Mouse (Mus musculus): ENCODE results near the gene Ldb2.

Ldb2 gene

DNA sequence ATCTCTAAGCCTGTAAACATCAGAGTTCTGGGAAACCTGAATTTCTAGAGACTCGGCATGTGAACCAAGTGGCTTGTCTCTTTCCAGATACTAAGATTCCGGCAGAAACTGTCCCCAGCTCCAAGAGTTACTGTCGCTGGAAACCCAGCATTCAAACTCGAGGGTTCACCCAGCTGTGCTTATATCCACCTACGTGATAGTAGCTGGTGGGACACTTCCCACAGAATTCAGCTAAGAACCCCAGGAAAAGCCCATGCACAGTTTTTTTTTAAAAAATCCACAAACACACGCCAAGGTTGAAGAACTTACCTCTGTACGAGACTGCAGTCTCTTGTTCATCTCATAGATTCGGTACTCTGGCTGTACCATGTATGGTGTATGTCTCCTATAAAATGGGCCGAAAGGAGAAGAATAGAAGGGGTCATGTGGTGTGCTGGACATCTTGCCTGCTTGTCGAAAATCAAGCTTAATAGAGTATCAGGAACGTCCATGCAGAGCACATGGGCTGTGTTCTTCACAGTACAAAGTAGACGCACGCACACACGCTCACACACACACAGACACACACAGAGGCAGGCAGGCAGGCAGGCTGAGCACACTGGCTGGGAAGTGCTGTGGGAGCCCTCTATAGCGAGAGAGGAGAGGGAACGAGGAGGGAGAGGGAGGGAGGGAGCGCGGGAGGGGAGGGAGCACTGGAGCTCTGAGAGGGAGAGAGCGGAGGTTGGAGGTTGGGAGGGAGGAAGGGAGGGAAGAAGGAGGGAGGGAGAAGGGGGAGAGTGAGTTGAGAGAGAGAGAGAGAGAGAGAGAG lies at the start of gene Ldb2:
TSS of gene Ldb2 (minus strand) at position 628 of the 808 bp plus-strand sequence.
- TF ChIP-seq GATA4 (IDR thresholded peaks at IDR 0.05; ENCODE audit: insufficient replicate concordance, low read length): no peak

DNA sequence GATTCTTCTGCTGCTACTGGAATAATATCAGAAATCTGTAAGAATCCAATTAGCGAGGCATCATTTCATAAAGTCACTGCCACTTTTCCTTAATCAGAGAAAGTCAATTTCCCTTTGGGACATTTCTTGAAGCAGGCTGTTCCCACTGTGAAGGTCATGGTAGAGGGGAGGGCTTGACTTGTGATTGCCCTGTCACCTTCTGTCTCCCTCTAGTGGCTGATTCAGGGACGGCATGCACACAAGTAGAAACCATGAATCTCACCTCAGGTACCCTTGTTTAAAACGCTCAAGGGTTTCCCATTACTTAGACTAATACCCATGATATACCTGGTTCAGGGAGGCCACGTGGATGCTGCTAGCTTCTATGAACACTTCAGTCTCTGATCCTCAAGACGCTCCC lies 31.8 kb upstream of the Ldb2 start:
- no peak for TF ChIP-seq GATA4 (IDR thresholded peaks at IDR 0.05; ENCODE audit: insufficient replicate concordance, low read length)

DNA sequence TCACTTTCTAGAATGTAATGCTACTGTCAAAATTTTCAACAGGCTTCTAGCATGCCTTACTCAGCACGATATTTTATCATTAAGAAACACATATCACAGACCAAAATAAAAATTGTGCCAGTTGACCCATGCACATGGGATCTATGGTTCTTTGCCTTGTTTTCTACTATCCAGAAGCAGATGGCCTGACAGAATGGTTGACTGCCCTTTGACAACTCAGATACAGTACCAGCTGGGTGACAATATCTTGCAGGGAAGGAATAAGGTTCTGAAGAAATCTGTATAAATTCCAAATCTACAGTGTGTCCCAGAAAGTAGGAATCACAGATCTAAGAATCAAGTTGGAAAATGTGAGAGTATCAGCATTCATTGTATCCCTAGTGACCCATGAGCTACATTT lies 16.0 kb upstream of the Ldb2 start:
- TF ChIP-seq GATA4 (IDR thresholded peaks at IDR 0.05; ENCODE audit: insufficient replicate concordance, low read length): no peak

DNA sequence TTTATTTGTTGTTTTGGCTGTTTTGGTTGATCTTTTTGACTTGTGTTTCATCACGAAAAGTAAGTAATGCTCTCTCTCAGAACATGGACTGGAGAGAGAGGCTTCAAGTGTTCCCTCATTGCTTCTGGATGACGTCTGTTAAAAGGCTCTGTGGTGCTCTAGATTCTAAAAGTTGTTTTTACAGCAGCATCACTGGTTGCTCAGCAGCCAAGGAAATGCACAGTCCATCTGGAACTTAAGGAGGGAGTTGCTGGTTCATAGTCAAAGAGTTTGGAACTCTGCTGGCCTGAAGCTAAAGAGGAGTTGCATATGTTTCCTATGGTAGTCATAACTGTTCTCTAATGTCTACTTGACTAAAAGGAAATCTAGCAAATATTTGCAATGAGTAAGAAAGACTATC lies 6.5 kb upstream of the Ldb2 start:
- TF ChIP-seq GATA4 (IDR thresholded peaks at IDR 0.05; ENCODE audit: insufficient replicate concordance, low read length): no peak

DNA sequence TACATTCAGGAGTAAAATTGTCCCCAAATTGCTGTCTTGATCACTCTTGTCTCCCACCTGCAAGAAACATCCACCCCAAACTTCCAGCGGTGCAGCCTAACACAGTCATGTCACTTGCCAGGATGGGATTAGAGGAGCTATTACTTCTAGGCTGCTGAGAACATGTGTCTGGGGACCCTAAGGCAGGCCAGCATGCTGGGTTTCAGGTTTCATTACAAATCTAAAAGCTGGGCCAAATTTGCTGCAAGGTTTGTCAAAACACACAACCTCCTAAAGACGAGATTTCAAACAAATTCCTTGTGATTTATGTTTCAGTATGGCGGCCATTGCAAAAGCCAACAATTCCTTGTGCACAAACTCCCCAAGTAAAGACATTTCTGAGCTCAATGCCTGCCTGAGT lies 1.6 kb upstream of the Ldb2 start:
- TF ChIP-seq GATA4 (IDR thresholded peaks at IDR 0.05; ENCODE audit: insufficient replicate concordance, low read length): no peak

DNA sequence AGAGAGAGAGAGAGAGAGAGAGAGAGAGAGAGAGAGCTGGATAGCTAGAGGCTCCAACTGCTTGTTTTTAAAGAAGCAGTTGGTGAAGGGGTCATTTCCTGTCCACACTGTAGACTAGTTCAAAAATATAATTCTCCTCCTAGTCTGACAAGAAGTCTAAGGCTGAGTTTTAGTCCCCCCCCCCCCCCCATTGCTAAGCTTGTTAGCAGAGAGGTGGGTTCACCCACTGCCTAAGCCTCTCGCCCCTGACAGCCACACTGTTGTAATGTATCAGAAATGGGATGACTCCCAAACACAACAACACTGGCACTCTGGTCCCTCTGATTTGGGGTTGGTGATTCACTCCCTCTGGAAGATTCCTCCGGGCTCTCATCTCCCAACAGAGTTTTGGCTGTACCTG lies 381 bp upstream of the Ldb2 start:
- no peak for TF ChIP-seq GATA4 (IDR thresholded peaks at IDR 0.05; ENCODE audit: insufficient replicate concordance, low read length)

DNA sequence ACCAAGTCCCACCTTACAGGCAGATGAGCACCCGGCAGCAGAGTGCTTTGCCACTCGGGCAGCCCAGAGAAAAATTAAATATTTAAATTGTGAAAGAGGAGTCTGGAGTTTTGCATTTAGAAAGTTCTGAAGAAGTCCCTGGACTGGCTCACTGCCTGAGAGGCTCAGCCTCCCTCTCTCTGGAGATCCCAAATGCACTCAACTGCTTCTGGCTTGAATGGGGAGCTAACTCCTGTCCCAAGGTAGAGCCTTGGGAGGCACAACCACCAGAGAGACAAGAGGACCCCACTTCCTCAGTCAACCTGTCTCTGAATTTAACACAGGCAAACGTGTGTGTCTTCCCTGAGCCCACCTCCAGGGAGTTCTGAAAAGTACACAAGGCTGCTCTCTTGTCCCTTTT lies 987 bp downstream of the Ldb2 start:
- no peak for TF ChIP-seq GATA4 (IDR thresholded peaks at IDR 0.05; ENCODE audit: insufficient replicate concordance, low read length)

DNA sequence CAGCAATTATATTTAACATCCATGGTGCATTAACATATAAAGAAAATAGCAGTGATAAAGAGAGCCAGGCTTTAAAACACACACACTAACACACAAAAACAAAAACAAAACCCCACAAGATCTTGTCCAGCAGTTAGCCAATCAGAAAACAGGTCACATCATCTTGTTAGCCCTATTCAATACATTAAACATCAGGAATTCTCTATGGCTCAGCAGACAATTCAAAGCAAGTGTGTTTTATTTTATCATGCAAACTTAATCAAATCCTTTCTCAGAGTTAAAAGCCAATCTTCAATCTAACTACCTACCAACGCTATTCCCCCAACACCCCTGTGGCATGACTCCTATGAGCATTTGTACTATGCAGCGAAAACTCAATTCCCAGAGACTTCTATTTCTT lies 1.4 kb downstream of the Ldb2 start:
- no peak for TF ChIP-seq GATA4 (IDR thresholded peaks at IDR 0.05; ENCODE audit: insufficient replicate concordance, low read length)

DNA sequence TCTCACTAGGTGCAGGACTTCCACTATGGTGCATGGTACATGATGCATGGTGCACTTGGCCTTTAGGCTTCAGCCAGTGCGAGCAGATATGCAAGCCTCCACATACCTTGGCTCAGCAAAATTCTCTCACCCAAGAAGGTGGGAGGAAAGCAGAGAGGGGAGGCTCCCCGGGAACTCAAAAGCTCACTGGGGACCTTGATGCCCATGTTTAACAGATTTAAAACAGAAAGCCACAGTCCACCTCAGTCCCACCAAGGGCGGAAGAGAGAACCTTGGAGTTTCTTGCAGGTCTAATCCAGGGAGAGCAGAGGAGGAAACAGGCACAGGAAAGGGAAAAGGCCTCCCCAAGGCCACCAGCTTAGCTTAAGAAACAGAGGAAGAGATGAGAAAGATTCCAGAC lies 14.9 kb downstream of the Ldb2 start:
- peak; percentile 40; the same call in 1 of the 2 replicates for TF ChIP-seq GATA4 (IDR thresholded peaks at IDR 0.05; ENCODE audit: insufficient replicate concordance, low read length)

DNA sequence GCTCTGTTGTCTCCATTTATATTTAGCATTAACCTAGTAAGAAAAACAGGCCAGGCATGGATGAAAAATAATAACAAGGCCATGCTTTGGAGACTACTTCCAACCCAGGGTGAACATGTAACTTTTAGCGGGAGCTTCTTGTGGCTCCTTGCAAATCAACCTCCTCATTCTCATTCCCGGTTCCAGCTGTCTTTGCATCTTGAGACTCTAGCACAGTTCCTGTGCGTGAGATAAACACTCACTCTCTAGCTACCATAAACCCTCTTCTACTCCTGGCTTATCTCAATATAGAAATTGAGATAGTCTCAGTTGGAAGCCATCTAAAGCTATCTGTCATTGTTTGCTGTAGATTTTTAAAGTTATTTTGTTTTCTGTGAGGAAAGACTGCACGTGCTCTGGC lies 20.1 kb downstream of the Ldb2 start:
- no peak for TF ChIP-seq GATA4 (IDR thresholded peaks at IDR 0.05; ENCODE audit: insufficient replicate concordance, low read length)

DNA sequence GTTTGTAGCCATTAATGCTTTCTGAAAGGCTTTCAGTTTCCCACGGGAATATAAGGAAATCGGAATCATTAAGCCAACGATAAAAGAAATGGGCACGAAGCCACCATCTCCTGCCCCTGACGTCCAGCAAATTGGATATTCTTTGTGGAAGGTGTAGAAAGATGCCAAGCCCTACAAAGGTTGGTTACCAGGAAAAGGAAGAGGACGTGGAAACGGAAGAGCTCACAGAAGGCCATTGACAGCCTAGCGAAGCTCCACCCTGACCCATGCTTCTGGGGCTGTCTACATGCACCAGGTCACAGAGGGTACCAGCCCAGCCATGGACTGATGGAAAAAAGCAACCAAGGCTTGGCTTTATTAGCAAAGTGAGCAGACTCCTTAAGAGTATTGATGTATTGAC lies 31.0 kb downstream of the Ldb2 start:
- TF ChIP-seq GATA4 (IDR thresholded peaks at IDR 0.05; ENCODE audit: insufficient replicate concordance, low read length): no peak

DNA sequence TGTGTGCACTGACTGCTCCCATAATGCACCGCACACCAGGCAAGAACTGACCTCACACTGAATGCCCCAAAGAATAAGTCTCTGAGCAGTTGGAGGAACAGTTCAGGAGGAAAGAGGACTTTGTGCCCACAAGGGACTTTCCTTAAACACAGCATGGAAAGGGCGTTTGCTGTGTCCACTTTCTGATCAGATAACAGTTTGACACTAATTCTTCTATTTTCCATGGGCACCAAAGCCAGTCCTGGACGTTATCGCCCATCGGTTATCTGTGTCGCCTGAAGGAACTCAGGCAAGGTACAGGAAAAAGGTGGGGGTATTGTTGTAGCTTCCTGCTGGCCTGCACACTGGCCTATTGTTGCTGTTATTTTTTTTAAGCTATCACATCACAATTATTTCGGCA lies 34.6 kb downstream of the Ldb2 start:
- TF ChIP-seq GATA4 (IDR thresholded peaks at IDR 0.05; ENCODE audit: insufficient replicate concordance, low read length): peak; percentile 95

DNA sequence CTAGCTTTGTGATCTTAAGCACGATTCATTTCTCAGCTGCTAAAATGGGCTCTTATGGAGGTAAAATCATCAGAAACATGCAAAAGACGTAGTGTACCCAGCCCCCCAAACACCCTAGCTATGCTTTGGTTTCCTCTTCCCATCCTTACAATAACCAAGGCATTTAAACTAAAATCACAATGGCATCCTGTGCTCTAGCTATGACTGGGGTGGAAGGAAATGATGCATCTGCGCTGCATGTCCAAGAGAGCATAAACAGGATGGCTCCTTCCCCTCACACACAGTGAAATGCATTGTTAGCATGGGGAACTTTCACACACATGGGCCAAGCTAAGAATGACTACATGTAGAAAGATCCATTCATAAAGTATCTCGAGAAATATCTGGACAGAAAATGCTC lies 40.3 kb downstream of the Ldb2 start:
- TF ChIP-seq GATA4 (IDR thresholded peaks at IDR 0.05; ENCODE audit: insufficient replicate concordance, low read length): no peak

DNA sequence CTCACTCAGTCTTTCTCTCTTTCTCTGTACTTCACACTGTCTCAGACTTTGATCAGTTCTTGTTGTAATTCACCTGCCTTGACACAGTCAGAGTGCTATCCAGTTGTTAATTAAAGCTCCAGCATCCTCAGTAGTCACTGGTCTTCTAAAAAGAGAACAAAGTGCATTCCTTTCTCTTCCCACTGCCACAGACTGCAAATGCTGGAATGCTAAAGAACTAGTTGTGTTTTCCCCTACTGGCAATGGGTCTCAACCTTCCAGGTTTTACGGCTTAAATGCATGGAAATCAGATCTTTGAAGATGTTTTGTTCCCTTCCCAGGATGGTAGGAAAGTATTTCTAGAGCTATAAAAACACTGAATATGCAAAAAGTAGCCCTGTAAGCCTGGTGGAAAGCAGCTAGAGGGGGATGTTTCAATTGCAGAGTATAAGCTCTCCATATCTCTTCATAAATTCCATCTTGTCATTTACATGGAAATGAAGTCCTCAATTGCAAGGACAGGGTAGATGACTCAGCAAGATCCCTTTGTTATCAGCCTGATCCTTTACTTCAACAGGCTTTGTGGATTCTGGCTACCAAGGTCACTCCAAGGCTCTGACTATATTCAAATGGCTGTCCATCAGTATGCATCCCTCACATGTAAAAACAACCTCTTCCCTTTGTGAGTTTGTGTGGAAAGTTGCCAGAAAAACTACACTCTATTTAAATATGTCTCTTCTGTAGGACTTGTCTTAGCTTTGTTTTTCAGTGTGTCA lies 45.1 kb downstream of the Ldb2 start:
- no peak for TF ChIP-seq GATA4 (IDR thresholded peaks at IDR 0.05; ENCODE audit: insufficient replicate concordance, low read length)

DNA sequence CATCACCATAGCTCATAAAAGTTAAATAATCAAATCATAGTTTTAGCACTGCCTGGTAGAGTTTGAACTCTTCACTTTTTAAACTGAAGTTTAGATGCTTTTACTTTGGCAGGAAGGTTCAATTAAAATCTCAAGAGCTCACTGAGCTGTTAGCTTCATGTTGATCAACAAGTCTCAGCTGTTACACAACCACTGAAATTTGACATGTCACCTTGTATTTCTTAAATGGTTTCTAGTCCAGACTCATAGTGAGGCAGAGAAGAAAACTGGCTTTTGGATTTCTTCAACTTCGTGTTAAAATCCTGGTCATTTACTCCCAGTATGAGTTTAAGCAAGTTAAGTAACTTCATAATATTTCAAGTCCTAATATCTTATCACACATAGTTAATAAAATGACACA lies 53.8 kb downstream of the Ldb2 start:
- no peak for TF ChIP-seq GATA4 (IDR thresholded peaks at IDR 0.05; ENCODE audit: insufficient replicate concordance, low read length)

DNA sequence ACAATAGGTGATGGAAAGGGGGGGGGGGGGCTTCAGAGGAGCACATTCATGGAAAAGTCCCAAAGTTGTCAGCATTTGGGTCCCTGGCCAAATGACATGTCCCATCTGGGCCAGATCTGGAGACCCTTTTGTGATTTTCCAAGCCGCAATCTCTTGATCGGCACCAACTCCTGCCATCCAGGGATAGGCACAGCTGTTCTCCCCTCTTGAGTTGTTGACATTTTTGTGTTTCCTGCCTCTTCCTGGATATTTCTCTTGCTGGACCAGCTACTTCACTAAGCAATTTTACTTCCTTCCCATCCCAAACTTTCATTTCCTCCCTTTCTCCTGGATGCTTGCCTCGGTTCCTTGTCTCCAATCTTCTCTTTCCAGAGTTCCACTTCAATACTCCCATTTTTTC lies 63.1 kb downstream of the Ldb2 start:
- no peak for TF ChIP-seq GATA4 (IDR thresholded peaks at IDR 0.05; ENCODE audit: insufficient replicate concordance, low read length)

Data from liver, adult (tissue).